Mouse (Mus musculus) layer of hippocampus, adult 8-10 months (tissue): ENCODE measurements around the gene Smc4. TPM values are rescaled to one million over a fixed set of nuclear protein-coding genes. Genes with fewer than 3 reads are reported as not detected.

Experiments
- microRNA-seq, 2 experiments: library from miRNA; unstranded; fragments of <30 nt; microRNA quantifications; one replicate each; pipeline ENCODE4 v1.2.0; 2022
- total RNA-seq, 4 experiments: library from RNA; stranded (reverse); gene quantifications; 2 replicates each; pipeline ENCODE4 v1.2.4; 2022

Gene Smc4
- total RNA-seq, 4 experiments from 2014 or later, result 5.8 to 10.0 (median 7.5) TPM

Small RNA genes within 50 kb of the gene (microRNA-seq; reads per million reads assigned to microRNA genes)
- gene Mir15b (121 to 350 reads per million in 2 experiments), gene Mir16-2 (115 to 185 reads per million in 2 experiments)

Other genes starting within 250 kb of the Smc4 start
- 1 to 10 TPM; 7.6 to 9.5 (median 9.1) TPM for gene 1110032F04Rik, start 135.2 kb upstream of the Smc4 start, total RNA-seq
- 10 to 100 TPM; 23.9 to 30.2 (median 28.3) TPM for gene Ift80, start 168 bp upstream of the Smc4 start, total RNA-seq
- 10 to 100 TPM; 14.2 to 18.5 (median 17.1) TPM for gene Trim59, start 40.0 kb downstream of the Smc4 start, total RNA-seq
- 10 to 100 TPM; 68.1 to 94.4 (median 81.2) TPM for gene Kpna4, start 122.4 kb downstream of the Smc4 start, total RNA-seq
- gene Arl14, start 217.7 kb downstream of the Smc4 start, total RNA-seq, result not detected